Mouse (Mus musculus) neural tube, embryonic 14.5 days (tissue): Measurements from ENCODE around the gene Lmo2. TPM values are rescaled to one million over a fixed set of nuclear protein-coding genes. Genes with fewer than 3 reads are reported as not detected.

Experiments
- ATAC-seq: fragments of 200-750 bp; cut with Nextera tagmentation; 2 replicates; pipeline ENCODE4 v1.8.0; 2017; ENCODE audit warnings: low read depth, mild to moderate bottlenecking, moderate TSS enrichment, moderate library complexity
- H3K27ac ChIP-seq: fragments of 300-500 bp; sonication (generic); 2 replicates; pipeline ENCODE4 v1.5.1; 2014; ENCODE audit warnings: low read depth, mild to moderate bottlenecking, control low read depth, low read length, moderate library complexity, mixed read lengths
- H3K27me3 ChIP-seq: fragments of 300-500 bp; sonication (generic); 2 replicates; pipeline ENCODE4 v1.6.1; 2014; ENCODE audit warnings: low read length; ENCODE audit not compliant: control insufficient read depth, insufficient read depth
- H3K36me3 ChIP-seq: fragments of 300-500 bp; sonication (generic); 2 replicates; pipeline ENCODE4 v1.6.1; 2014; ENCODE audit warnings: low read length, mixed read lengths; ENCODE audit not compliant: control insufficient read depth, insufficient read depth
- H3K4me1 ChIP-seq: fragments of 300-500 bp; sonication (generic); 2 replicates; pipeline ENCODE4 v1.6.1; 2014; ENCODE audit warnings: low read length; ENCODE audit not compliant: control insufficient read depth, insufficient read depth
- H3K4me2 ChIP-seq: fragments of 300-500 bp; sonication (generic); 2 replicates; pipeline ENCODE4 v1.6.1; 2014; ENCODE audit warnings: mild to moderate bottlenecking, low read depth, low read length, control low read depth
- H3K4me3 ChIP-seq: fragments of 300-500 bp; sonication (generic); 2 replicates; pipeline ENCODE4 v1.5.1; 2014; ENCODE audit warnings: low read depth, low read length, control low read depth, mixed read lengths
- H3K9ac ChIP-seq: fragments of 300-500 bp; sonication (generic); replicated peaks from 2 replicates; pipeline ENCODE4 v1.6.1; 2014; ENCODE audit warnings: low read depth, mild to moderate bottlenecking, control low read depth, low read length, mixed read lengths
- H3K9me3 ChIP-seq: fragments of 300-500 bp; sonication (generic); 2 replicates; pipeline ENCODE4 v1.6.1; 2016; ENCODE audit warnings: low read length; ENCODE audit not compliant: control insufficient read depth
- WGBS: fragments of 180-500 bp; shearing (Covaris S2); extraction: QIAGEN DNeasy Blood & Tissue Kit; methylation state at CpG from one replicate; pipeline ENCODE4 v1.1.7; 2014; 5-methylcytosine and 5-hydroxymethylcytosine counted together
- polyA plus RNA-seq: library from polyadenylated mRNA; unstranded; fragments of >200 nt; fragmentation: Nextera tagmentation; extraction: Ambion mirVana; gene quantifications from 2 replicates; pipeline ENCODE4 v1.2.1, GENCODE M21; 2014

The Lmo2 gene
- 64.2 and 68.0 TPM in 2 replicates for polyA plus RNA-seq

DNA sequence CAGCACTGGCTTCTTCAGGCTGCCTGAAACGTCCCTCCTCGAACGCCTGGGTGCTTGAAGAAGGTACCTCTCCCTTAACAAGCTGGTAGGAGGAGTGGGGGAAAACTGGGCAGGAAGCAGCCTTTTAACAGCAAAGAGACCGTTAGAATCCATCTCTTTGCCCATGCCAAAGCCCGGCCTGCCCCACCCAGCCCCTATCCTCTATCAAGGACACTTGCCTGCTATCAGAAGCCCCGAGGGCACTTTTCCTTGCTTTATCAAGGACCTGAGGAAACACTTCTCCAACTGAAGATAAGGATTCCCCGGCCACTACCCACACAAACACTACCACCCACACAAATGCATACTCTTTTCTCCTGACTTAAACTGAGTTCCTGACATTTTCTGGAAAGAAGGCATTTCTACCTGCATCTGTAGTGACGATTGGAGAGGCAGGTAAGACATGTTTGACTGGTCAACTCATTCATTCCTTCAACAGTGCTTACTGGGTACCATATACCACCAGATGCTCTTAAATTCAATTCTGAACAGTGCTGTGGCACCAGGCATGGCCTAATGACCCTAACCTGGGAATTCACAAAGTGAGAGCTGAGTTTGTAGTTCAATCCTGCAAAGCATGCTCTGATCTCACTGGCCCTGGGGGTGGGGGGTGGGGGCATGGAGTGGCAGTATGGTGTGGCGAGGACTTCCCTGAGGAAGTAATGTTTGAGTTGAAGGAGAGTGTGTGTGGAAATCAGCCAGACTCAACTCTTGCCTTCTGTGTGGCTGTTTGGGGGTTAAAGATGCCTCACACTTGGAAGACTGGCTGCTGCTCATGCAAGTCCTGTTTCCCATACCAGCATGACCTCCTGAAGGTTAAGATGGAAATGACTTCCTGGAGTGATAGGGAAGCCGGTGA, at the start of gene Lmo2:
Gene Lmo2, plus strand, starts transcription at position 338 of the 898 bp plus-strand sequence.
- Histone ChIP-seq H3K27ac (no peak within 1 kb of the TSS), H3K4me1 (no peaks in the 10 kb centered on the region), H3K36me3 (no peaks in the 10 kb centered on the region), H3K27me3 (no peaks in the 10 kb centered on the region), H3K9ac (no peak within 1 kb of the TSS), H3K9me3 (no peaks in the 10 kb centered on the region), H3K4me3 (no peak within 1 kb of the TSS), H3K4me2 (no peak within 1 kb of the TSS)
- WGBS, result 83% methylated on average over 10 of the region's 10 CpGs
- no peak for ATAC-seq

DNA sequence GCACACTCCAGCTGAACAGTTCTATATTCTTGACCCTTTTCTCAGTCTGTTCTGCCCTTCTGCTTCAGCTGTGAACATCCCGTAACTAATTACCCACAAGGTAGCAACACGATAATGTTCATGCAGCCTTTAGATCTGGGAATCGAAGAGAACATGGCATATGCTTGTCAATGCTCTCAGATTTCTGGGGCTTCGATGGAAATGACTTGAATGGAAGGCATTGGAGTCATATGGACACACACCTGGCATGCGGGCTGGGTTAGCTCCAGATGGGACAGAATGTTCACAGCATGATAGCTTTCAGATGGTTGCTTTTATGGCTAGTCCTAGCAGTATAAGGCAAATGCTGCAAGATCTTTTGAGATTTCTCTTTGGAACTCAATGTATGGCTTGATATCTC, 47.2 kb upstream of the Lmo2 start:
- Histone ChIP-seq H3K4me1 (0 out of 2 replicates have a peak, but pooled peaks cover 6% of the 10 kb centered on the region), H3K27me3 (no peaks in the 10 kb centered on the region), H3K36me3 (no peaks in the 10 kb centered on the region), H3K9ac (no peak overlapping the region), H3K4me3 (no peak overlapping the region), H3K4me2 (no peak overlapping the region), H3K9me3 (no peaks in the 10 kb centered on the region), H3K27ac (no peak overlapping the region)
- ATAC-seq, result no peak
- WGBS, result 83% methylated on average over 5 of the region's 5 CpGs

DNA sequence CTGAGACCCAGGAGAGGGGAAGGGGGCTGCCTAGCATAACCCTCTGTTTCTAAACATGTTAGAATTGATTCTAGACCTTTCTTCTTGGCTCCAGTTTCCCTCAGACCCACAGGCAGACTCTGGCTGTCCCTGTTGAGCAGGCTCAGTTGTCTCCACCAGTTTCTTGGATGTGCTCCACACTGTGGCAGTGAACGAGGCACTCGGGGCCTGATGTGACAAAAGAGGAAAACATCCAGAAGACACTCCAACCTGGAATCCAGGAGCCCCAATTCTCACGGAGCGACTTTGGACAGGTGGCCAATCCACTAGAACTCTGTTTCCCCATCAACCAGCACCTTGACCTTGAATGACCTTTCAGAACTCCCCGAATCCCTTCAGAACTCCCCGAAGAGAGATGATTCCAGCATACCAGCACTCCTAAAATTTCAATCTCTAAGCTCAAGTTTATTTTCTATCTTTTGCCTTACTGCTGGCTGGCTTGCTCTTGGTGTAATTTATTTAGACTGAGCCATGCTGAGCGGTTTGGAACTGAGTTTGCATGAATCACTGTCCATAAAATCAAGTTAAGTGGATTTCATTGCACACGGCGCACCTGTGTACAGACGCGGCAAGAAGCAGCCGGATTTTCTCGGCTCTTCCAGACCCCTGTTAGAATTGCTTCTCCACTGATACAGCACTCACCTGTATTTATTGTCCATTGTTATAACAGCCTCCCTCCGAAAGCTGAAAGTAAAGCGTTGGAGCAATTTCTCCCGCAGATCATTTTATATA, 45.1 kb upstream of the Lmo2 start:
- 73% methylated on average over 16 of the region's 16 CpGs for WGBS
- Histone ChIP-seq H3K27ac (peak overlapping the region; percentile 30; the same call in 1 of the 2 replicates), H3K4me1 (no peaks in the 10 kb centered on the region), H3K9me3 (no peaks in the 10 kb centered on the region), H3K4me3 (no peak overlapping the region), H3K36me3 (no peaks in the 10 kb centered on the region), H3K9ac (no peak overlapping the region), H3K27me3 (no peaks in the 10 kb centered on the region), H3K4me2 (no peak overlapping the region)
- ATAC-seq, result peak; percentile 60

DNA sequence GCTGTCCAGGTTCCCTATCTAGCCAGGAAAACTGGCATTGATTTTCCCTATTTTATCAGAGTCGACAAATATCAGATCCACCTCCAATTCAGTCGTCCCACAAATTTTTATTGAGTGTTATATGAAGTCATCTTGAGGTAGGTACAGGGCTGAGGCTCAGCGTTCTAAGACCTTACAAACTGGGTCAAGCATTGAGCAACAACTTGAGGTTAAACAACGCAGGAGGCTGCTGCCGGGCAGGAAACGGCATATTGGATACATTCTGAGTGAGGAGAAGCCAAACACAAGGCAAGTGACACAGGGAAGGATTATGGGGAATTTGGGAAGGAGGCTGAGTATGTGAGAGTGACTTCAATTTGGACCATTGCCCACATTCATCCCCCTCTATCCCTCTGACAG, 44.5 kb upstream of the Lmo2 start:
- no peak for ATAC-seq
- Histone ChIP-seq H3K9ac (no peak overlapping the region), H3K4me1 (no peaks in the 10 kb centered on the region), H3K27ac (peak overlapping the region; percentile 30; the same call in 1 of the 2 replicates), H3K9me3 (no peaks in the 10 kb centered on the region), H3K27me3 (no peaks in the 10 kb centered on the region), H3K4me2 (no peak overlapping the region), H3K36me3 (no peaks in the 10 kb centered on the region), H3K4me3 (no peak overlapping the region)
- WGBS, result 75% methylated on average over 6 of the region's 6 CpGs

DNA sequence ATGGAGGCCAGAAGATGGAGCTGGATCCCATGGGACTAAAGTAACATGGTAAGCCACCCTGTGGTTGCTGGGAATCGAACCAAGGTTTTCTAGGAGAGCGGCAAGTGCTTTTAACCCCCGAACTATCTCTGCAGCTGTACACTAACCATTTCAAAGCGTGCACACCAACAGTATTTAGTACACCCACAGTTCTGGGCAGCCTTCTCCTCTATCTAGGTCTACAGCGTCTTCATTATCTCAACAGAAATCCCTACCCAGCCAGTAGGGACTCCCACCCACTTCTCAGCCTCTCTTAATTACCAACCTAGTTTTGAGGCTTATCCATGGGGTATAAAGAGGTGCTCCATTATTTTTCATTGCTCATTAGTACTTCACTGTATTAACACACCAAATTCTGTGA, 41.7 kb upstream of the Lmo2 start:
- Histone ChIP-seq H3K27me3 (no peaks in the 10 kb centered on the region), H3K4me3 (no peak overlapping the region), H3K9ac (no peak overlapping the region), H3K4me1 (no peaks in the 10 kb centered on the region), H3K27ac (no peak overlapping the region), H3K36me3 (no peaks in the 10 kb centered on the region), H3K9me3 (no peaks in the 10 kb centered on the region), H3K4me2 (no peak overlapping the region)
- 95% methylated on average over 5 of the region's 5 CpGs for WGBS
- no peak for ATAC-seq

DNA sequence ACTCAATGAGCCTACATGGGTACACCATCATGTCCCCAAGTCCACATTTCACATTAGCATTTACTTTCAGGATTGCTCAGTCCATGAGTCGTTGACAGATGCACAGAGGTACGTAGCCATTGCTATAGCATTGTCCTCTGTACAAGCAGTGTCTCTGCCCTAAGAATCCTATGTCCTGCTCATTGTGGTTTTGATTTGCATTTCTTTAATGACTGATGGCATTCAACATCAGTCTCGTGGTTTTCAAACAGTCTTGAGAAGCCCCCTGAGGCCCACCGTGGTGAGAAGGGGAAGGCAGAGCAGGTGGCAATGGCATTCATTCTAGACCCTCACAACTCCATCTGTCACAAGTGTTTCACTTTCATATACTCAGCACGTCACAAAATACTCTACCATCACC, 40.4 kb upstream of the Lmo2 start:
- no peak overlapping the region for H3K27ac ChIP-seq
- no peaks in the 10 kb centered on the region for H3K36me3 ChIP-seq
- no peak overlapping the region for H3K9ac ChIP-seq
- 79% methylated on average over 5 of the region's 5 CpGs for WGBS
- no peaks in the 10 kb centered on the region for H3K27me3 ChIP-seq
- no peaks in the 10 kb centered on the region for H3K9me3 ChIP-seq
- H3K4me3 ChIP-seq, result no peak overlapping the region
- no peak overlapping the region for H3K4me2 ChIP-seq
- no peak for ATAC-seq
- H3K4me1 ChIP-seq, result no peaks in the 10 kb centered on the region

DNA sequence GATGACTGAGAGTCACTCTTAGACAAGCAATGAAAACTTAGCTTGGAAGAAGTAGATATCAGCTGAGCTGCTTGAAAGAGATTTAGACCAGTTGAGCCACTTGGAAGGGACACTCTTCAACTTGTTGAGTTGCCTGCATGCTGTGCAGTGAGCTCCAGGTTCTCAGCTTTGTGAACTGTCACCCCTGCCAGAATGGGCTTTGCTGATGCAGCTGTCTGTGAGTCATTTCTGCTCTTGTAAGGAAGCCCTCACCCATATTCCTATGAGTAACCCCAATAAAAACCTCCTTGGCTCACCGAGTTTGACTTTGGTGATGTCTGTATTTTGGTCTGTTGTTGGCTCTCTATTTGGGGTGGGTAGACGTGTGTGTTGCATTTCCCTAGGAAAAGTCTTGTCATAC, 39.4 kb upstream of the Lmo2 start:
- Histone ChIP-seq H3K4me3 (no peak overlapping the region), H3K27me3 (no peaks in the 10 kb centered on the region), H3K9me3 (no peaks in the 10 kb centered on the region), H3K27ac (no peak overlapping the region), H3K36me3 (no peaks in the 10 kb centered on the region), H3K9ac (no peak overlapping the region), H3K4me1 (no peaks in the 10 kb centered on the region), H3K4me2 (no peak overlapping the region)
- no peak for ATAC-seq
- 89% methylated on average over 2 of the region's 2 CpGs for WGBS

DNA sequence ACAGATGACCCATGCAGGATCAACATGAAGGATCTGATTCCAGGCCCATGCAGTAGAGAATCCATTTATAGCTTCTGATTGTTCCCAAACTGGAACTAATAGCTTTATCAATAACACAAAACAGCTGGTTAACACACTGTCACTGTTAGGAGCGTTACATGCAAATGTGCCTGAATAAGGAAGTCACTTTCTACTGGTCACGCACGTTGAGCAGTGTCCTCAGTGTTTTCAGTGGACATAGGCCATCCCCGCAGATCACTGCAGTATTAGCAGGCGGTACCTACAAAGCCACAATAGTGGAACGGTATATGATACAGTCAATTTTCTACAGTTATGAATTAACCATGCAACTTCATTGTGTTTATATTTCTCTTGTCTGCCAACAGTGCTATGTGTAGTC, 38.3 kb upstream of the Lmo2 start:
- H3K9me3 ChIP-seq, result no peaks in the 10 kb centered on the region
- H3K9ac ChIP-seq, result no peak overlapping the region
- WGBS, result 79% methylated on average over 6 of the region's 6 CpGs
- no peaks in the 10 kb centered on the region for H3K36me3 ChIP-seq
- H3K4me3 ChIP-seq, result no peak overlapping the region
- no peaks in the 10 kb centered on the region for H3K27me3 ChIP-seq
- no peak overlapping the region for H3K27ac ChIP-seq
- no peak overlapping the region for H3K4me2 ChIP-seq
- no peaks in the 10 kb centered on the region for H3K4me1 ChIP-seq
- no peak for ATAC-seq

DNA sequence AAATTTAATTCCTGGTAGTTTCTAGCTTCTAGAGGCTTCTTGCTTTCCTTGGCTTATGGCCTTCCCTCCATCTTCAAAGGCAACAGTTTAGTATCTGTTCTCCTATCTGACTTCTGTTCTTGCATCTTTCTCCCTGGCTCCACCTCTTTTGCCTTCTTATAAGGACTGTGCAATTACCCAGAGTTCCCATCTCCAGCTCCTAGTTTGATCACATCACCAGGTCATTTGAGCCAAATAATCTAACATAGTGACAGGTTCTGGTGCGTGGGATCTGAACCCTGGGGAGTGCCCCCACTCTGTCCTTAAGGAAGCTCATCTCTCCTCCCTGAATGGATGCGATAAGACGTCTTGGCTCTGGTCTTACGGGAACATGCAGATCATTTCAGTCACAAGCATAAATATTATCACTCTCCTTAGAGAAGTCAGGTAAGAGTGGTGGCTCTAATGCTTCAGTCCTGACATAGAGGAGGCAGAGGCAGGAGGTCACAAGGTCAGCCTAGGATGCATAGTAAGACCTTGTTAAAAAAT, 31.1 kb upstream of the Lmo2 start:
- ATAC-seq, result no peak
- no peaks in the 10 kb centered on the region for H3K36me3 ChIP-seq
- H3K9me3 ChIP-seq, result no peaks in the 10 kb centered on the region
- H3K4me1 ChIP-seq, result peaks cover 14% of the 10 kb centered on the region
- H3K4me2 ChIP-seq, result no peak overlapping the region
- H3K4me3 ChIP-seq, result no peak overlapping the region
- no peak overlapping the region for H3K27ac ChIP-seq
- no peaks in the 10 kb centered on the region for H3K27me3 ChIP-seq
- 89% methylated on average over 4 of the region's 4 CpGs for WGBS
- no peak overlapping the region for H3K9ac ChIP-seq
